In genomic region chr11:115264862-115265668, GRCm38 (mm10) we compare ENCODE assay signal across 8 mouse cellular contexts. TPM values are rescaled to one million over a fixed set of nuclear protein-coding genes. Genes with fewer than 3 reads are reported as not detected.
A peak's percentile ranks its signal among the peaks of the same experiment; 100 is the strongest.
DNase-seq lines count a peak whose midpoint lies in the region; ATAC-seq and TF ChIP-seq lines count a peak whose summit lies in the region.

No protein-coding gene starts in this region.

- no peak for ATAC-seq in embryonic facial prominence, embryonic 11.5 days (replicated peaks; ENCODE audit: insufficient number of reproducible peaks, low FRiP score, low TSS enrichment, low read depth)
- no peak for ATAC-seq in intestine, embryonic 15.5 days

- H3K27ac ChIP-seq in gastrocnemius, adult 2 months, result no peak overlapping the region
- H3K27ac ChIP-seq in embryonic facial prominence, embryonic 11.5 days (replicated peaks; ENCODE audit: low read depth, low read length), result no peak overlapping the region
- no peak overlapping the region for H3K27ac ChIP-seq in intestine, embryonic 15.5 days

- H3K27me3 ChIP-seq in embryonic facial prominence, embryonic 11.5 days (ENCODE audit: control insufficient read depth, insufficient read depth, low read length), result peaks cover 61% of the 10 kb centered on the region
- H3K27me3 ChIP-seq in intestine, embryonic 15.5 days (replicated peaks), result peaks cover 84% of the 10 kb centered on the region

- no peaks in the 10 kb centered on the region for H3K36me3 ChIP-seq in embryonic facial prominence, embryonic 11.5 days (replicated peaks; ENCODE audit: control insufficient read depth, insufficient read depth, low read depth, low read length)
- no peaks in the 10 kb centered on the region for H3K36me3 ChIP-seq in intestine, embryonic 15.5 days

- intact Hi-C loops in gastrocnemius, adult 2 months (cut with DNase I), result no loop called here

- H3K4me1 ChIP-seq in embryonic facial prominence, embryonic 11.5 days (ENCODE audit: control insufficient read depth, insufficient read depth, low read length), result peaks cover 13% of the 10 kb centered on the region
- H3K4me1 ChIP-seq in intestine, embryonic 15.5 days (replicated peaks), result peaks cover 18% of the 10 kb centered on the region

- H3K9me3 ChIP-seq in embryonic facial prominence, embryonic 11.5 days (replicated peaks; ENCODE audit: control insufficient read depth, low read length), result no peaks in the 10 kb centered on the region
- no peaks in the 10 kb centered on the region for H3K9me3 ChIP-seq in intestine, embryonic 15.5 days

- peak overlapping the region; percentile 36 for H3K4me2 ChIP-seq in embryonic facial prominence, embryonic 11.5 days (ENCODE audit: low read depth, low read length)
- peak overlapping the region; percentile 54 for H3K4me2 ChIP-seq in intestine, embryonic 15.5 days (replicated peaks)

- no peak overlapping the region for H3K4me3 ChIP-seq in gastrocnemius, adult 2 months
- peak overlapping the region; percentile 23; the same call in 1 of the 2 replicates for H3K4me3 ChIP-seq in embryonic facial prominence, embryonic 11.5 days (ENCODE audit: low read depth, low read length)
- H3K4me3 ChIP-seq in intestine, embryonic 15.5 days (replicated peaks), result peak overlapping the region; percentile 14; the same call in 1 of the 2 replicates

- 5% methylated on average over 39 of the region's 39 CpGs for WGBS in embryonic facial prominence, embryonic 11.5 days
- 6% methylated on average over 39 of the region's 39 CpGs for WGBS in intestine, embryonic 15.5 days

- TF ChIP-seq CTCF in gastrocnemius, adult 2 months (IDR thresholded peaks at IDR 0.05), result peak; percentile 65

- no peak for DNase-seq in gastrocnemius, adult 2 months
- DNase-seq in gastrocnemius, postnatal 4 days (ENCODE audit: low spot score in 2 of 2), result no peak
- DNase-seq in B cell, adult 2 months, result peak; percentile 35 to 48
- peak; percentile 63 for DNase-seq in embryonic facial prominence, embryonic 11.5 days (ENCODE audit: low spot score)
- peak; percentile 61 for DNase-seq in neural tube, embryonic 10.5 days (ENCODE audit: extremely low spot score, low spot score)
- DNase-seq in right cerebral cortex, postnatal 14 days, result no peak
- DNase-seq in gastrocnemius, postnatal 25 days, result no peak

- no peak overlapping the region for H3K9ac ChIP-seq in embryonic facial prominence, embryonic 11.5 days (replicated peaks; ENCODE audit: low read length)
- no peak overlapping the region for H3K9ac ChIP-seq in intestine, embryonic 15.5 days

RNA-seq across cellular contexts. Expression of gene Grin2c, which starts 2.0 kb away (rescaled TPM):
- under 1 TPM in 1 of 2 experiments, not detected in 1; 0.06 TPM for total RNA-seq in gastrocnemius, adult 2 months (2021)
- total RNA-seq in gastrocnemius, postnatal 4 days (2021), result not detected
- polyA plus RNA-seq in embryonic facial prominence, embryonic 11.5 days (2014; fragmentation: Nextera tagmentation; extraction: Ambion mirVana), result 0.04 and 0.06 TPM in 2 replicates
- 0.05 and 0.09 TPM in 2 replicates for polyA plus RNA-seq in intestine, embryonic 15.5 days (2015; fragmentation: Nextera tagmentation; extraction: Ambion mirVana)
- total RNA-seq in gastrocnemius, postnatal 25 days (2021), result under 1 TPM in 1 of 2 experiments, not detected in 1; 0.05 TPM

RNA-seq across cellular contexts. Expression of gene Fdxr, which starts 11.8 kb away (rescaled TPM):
- total RNA-seq in gastrocnemius, adult 2 months (2021), result 1 to 10 TPM; 2.9 to 4.4 TPM
- 1 to 10 TPM; 6.7 to 7.7 TPM for total RNA-seq in gastrocnemius, postnatal 4 days (2021)
- 12.4 and 12.5 TPM in 2 replicates for polyA plus RNA-seq in embryonic facial prominence, embryonic 11.5 days (2014; fragmentation: Nextera tagmentation; extraction: Ambion mirVana)
- polyA plus RNA-seq in intestine, embryonic 15.5 days (2015; fragmentation: Nextera tagmentation; extraction: Ambion mirVana), result 17.2 and 20.8 TPM in 2 replicates
- 1 to 10 TPM; 3.6 to 3.8 TPM for total RNA-seq in gastrocnemius, postnatal 25 days (2021)

RNA-seq across cellular contexts. Expression of gene Fads6, which starts 32.4 kb away (rescaled TPM):
- total RNA-seq in gastrocnemius, adult 2 months (2021), result 1 to 10 TPM; 2.4 to 5.4 TPM
- total RNA-seq in gastrocnemius, postnatal 4 days (2021), result under 1 TPM; 0.34 to 0.37 TPM
- 0.14 and 0.28 TPM in 2 replicates for polyA plus RNA-seq in embryonic facial prominence, embryonic 11.5 days (2014; fragmentation: Nextera tagmentation; extraction: Ambion mirVana)
- 1.5 and 1.7 TPM in 2 replicates for polyA plus RNA-seq in intestine, embryonic 15.5 days (2015; fragmentation: Nextera tagmentation; extraction: Ambion mirVana)
- 1 to 10 TPM; 2.9 to 3.6 TPM for total RNA-seq in gastrocnemius, postnatal 25 days (2021)

RNA-seq across cellular contexts. Expression of gene Otop2, which starts 41.9 kb away (rescaled TPM):
- total RNA-seq in gastrocnemius, adult 2 months (2021), result not detected
- not detected for total RNA-seq in gastrocnemius, postnatal 4 days (2021)
- not detected in 2 replicates for polyA plus RNA-seq in embryonic facial prominence, embryonic 11.5 days (2014; fragmentation: Nextera tagmentation; extraction: Ambion mirVana)
- polyA plus RNA-seq in intestine, embryonic 15.5 days (2015; fragmentation: Nextera tagmentation; extraction: Ambion mirVana), result not detected in 2 replicates
- total RNA-seq in gastrocnemius, postnatal 25 days (2021), result not detected

RNA-seq across cellular contexts. Expression of gene Ush1g, which starts 56.8 kb away (rescaled TPM):
- total RNA-seq in gastrocnemius, adult 2 months (2021), result under 1 TPM; 0.61 to 0.81 TPM
- total RNA-seq in gastrocnemius, postnatal 4 days (2021), result not detected
- not detected in 2 replicates for polyA plus RNA-seq in embryonic facial prominence, embryonic 11.5 days (2014; fragmentation: Nextera tagmentation; extraction: Ambion mirVana)
- polyA plus RNA-seq in intestine, embryonic 15.5 days (2015; fragmentation: Nextera tagmentation; extraction: Ambion mirVana), result 0.08 TPM in 1 of 2 replicates, not detected in the other
- total RNA-seq in gastrocnemius, postnatal 25 days (2021), result under 1 TPM; 0.56 to 0.97 TPM

Comparison
In these comparisons a context has a peak if more than half of its experiments do, and no peak if none do; other contexts are left out.
1. DNase-seq: peak in B cell, adult 2 months (2 of 2), embryonic facial prominence, embryonic 11.5 days (single experiment) and neural tube, embryonic 10.5 days (single experiment); none in gastrocnemius, adult 2 months (single experiment), gastrocnemius, postnatal 4 days (0 of 2), right cerebral cortex, postnatal 14 days (single experiment) and gastrocnemius, postnatal 25 days (single experiment).